Mouse (Mus musculus): ENCODE measurements around the gene Olfr51.
"Not testable (repeated sequence)": the region's sequence is repeated elsewhere in the genome, so short reads cannot be mapped to it uniquely, and the experiment has no call there.

The Olfr51 gene

DNA sequence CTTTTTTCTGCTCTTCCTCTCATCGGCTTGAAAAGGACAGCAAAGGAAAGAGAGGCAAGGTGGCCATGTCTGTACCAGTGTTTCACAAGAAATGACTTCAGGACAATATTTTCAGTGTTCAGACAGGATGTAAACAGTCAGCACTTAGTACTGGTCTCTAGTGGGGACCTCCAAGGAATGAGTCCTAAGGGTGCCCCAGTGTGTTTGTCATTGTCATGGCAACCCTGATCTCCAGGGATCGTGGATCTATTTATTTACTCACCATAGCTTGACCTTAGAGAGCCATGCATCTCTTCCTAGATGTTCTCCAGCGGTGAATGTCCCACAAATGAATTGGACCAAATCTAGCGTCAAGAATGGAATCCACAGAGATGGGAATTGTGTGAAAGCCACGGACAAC is at the start of gene Olfr51:
Gene Olfr51 (plus strand): TSS at position 301 of the 400 bp plus-strand sequence.
- no peak for DNase-seq

DNA sequence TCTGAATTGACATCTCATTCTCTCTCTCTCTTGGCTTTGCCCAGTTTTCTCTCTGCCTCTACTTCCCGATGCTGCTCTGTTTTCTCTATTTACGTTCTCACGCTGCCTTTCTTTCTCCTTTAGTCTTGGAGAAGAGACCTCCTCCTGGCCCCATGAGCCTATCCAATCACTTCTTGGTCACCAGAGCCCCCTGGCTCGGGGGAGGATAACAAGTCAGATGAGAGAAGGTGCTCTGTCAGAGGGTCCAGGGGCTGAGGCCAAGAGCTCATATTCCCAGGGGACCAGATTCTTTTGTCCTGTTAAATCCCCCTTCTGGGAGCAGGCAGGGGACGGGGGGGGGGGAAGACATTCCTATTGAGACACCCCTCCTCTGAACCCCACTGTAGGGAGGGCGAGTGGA is 49.7 kb upstream of the Olfr51 start, which contains the start of gene Prop1:
Gene Prop1 (minus strand): TSS at position 101 of the 400 bp plus-strand sequence.
- no peak for DNase-seq

DNA sequence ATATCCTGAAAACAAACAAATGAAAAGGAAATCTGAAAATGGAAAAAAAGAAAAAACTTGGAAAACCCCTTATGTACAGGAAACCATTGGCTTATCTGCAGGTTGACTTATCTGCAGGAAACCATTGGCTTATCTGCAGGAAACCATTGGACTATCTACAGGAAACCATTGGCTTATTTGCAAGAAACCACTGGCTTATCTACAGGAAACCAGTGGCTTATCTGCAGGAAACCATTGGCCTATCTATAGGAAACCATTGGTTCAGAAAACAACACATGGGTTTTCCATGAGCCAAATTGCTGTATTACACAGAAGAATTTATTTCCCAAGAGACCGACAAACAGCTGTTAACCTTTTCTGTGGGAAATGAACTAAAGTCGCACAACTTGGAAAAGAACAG is 38.5 kb upstream of the Olfr51 start:
- no peak for DNase-seq

DNA sequence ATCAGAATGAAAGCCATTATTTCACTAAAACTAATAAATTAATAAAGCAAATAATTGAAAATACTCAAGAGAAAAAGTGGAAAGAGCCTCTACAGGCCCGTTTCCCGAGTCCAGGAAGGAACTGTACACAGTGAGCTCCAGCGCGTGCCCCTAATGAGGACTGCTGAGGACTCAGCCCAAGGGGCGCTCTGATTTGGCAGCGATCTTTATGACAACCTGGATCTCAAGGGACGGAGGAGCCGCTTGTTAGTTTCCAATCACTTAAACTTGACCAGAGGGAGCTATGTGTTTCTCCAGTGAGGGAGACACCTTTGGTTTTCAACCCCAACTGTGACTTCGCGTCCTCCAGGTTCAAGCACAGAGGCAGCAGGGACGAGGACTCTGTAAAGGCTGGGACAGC is 37.2 kb upstream of the Olfr51 start, which contains the start of gene Olfr1378:
Gene Olfr1378 (plus strand): TSS at position 301 of the 400 bp plus-strand sequence.
- no peak for DNase-seq

DNA sequence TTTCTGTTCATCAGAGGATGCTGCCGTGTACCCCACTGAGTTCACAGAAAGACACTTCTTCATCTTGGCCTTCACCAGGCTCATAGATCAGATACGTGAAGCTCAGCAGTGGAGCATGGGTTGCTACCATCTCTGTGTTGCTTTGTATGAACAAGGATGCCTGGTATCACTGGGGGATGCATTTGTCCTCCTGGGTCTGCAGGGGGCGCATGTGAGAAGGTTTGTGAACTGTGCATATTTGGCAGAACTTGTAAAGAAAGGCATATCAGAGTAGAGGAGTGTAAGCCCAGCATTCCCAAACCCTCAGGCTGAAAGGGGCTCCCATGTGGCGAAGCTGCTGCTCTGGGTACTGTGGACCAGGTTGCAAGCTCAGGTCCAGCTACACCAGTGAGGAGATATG is 26.2 kb upstream of the Olfr51 start:
- DNase-seq: no peak

DNA sequence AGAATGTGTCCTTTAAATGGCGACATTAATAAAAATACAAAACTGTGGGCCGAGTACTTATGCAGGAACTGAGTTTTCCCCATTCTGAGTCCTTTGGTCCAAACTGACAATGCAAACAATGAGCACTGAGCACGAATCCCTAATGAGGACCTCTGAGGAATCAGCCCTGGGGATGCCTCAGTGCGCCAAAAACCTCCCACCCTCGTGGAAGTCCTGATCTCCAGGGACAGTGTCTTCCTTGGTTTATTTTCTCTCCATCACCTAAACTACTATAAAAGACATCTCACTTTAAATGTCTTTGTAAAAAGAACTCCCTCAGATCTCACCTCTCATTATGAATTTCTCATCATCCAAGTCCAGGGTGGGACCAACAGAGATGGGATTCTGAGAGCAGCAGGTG is 21.7 kb upstream of the Olfr51 start, which contains the start of gene Olfr1377:
Gene Olfr1377 (plus strand): TSS at position 301 of the 400 bp plus-strand sequence.
- DNase-seq: no peak

DNA sequence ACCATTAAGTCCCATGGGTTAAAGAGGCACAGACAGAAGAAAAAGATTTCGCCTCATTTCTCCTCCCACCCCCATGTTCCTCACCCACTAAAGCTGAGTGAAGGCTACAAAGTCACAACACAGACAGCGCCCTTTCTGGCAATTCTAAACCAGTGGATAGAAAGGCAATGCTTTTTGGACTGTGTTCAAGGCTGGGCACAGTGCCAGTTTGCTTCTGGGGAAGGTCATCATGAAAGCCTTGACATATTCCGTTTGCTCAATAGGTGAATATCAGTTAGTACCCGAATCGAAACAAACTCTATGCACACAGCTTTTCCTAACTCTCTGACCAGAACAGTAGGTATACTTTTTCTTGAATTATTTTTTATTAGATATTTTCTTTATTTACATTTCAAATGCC is 8.4 kb downstream of the Olfr51 start:
- DNase-seq: no peak

DNA sequence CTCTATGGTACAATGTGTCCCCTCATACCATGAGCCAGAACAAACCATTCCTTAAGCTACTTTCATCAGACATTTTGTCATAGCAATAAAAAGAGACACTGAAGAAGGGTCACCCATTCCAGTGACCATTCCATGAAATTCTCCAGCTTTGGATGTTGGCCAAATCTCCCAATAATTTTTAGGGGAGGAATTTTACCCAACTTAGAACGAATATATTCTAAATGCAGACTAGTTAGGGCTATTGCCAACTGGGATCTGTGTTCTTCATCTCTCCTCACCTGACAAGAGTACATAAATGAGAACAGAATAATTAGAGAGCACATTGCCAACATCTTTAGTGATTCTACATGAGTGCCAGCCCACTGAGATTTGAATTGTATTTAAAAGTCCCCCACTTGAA is 10.5 kb downstream of the Olfr51 start, which contains the start of gene Olfr54:
Gene Olfr54 (plus strand): TSS at position 301 of the 400 bp plus-strand sequence.
- no peak for DNase-seq

DNA sequence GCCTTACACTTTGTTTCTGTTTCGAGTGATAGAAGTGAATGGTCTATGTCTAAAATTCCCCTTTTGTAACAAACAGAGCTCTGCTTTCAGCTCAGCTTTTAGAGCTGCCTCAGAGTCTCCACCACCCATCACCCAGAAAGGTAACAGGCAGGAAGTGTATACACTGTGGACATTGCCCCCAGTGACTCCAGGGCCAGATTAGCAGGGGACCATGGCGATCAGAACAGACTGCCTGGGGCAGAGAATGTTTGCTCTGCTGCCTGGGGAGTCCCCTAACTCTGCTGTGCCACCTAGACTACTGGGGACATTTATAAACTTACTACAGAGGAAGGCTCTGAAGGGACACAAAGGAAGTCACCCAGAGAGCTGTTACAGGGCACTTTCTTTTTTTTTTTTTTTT is 12.9 kb downstream of the Olfr51 start:
- DNase-seq: no peak

DNA sequence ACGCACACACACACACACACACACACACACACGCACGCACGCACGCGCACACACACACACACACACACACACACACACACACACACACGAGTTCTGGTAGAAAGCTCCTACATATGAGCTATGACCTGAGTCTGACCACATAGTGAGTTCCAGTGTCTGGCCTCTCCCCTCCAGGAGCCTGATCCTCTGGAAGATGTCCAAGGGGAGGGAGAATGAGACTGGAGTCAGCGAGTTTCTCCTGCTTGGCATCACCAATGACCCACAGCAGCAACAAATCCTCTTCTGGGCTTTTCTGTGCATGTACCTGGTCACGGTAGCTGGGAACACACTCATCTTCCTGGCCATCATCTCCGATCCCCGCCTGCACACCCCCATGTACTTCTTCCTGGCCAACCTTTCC is 23.4 kb downstream of the Olfr51 start:
- DNase-seq: not testable (repeated sequence)

DNA sequence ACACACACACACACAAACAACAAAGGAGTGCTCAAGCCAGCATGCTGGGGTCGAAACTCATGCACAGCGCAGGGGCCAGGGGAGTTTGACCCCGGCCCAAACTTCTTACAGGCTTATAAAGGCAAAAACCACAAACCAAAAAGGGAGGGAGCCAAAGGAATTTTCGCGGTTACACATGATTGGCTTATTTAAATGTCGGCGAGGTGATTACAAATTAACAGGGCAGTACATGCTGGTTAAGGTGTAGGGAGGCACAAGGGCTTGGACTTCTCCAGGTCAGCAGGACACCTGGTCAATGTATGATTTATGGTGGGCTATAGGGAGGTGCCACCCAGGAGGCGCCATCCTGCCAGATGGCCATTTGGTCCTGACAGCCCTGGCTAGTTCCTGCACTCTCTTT is 26.0 kb downstream of the Olfr51 start:
- DNase-seq: not testable (repeated sequence)

DNA sequence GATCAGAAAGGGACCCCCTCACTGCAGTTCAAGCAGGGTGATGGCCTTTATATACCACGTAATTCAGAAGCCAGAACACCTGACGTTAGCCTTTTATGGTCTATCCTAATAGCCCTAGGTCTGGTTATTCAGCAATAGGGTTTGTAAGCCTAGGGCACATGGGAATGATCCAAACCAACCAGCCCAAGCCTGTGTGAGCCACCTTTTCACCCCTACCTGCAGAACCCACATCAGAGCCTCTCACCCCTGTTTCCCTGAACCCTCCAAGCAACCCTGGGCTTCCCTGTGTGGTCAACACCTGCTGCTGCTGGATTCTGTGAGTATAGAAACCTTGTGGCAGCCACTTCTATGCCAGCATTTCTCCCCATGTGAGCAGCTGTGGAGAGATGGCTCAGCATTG is 26.8 kb downstream of the Olfr51 start:
- no peak for DNase-seq

DNA sequence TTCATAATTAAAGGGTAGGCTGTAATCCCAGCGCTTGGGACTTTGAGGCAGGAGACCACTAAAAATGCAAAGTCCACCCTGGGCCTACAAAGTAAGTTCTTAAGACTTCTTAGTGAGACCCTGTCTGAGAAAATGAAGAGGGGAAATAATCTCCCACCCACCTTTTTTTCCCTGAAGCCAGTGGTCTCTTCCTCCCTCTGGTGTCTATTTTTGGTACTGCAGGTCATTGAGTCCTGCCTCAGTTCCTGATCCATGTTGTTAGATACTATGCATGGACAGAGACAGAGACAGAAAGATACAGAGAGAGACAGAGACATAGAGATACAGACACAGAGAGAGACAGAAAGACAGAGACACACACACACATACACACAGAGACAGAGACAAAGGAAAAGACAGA is 29.5 kb downstream of the Olfr51 start:
- DNase-seq: peak; percentile 18

DNA sequence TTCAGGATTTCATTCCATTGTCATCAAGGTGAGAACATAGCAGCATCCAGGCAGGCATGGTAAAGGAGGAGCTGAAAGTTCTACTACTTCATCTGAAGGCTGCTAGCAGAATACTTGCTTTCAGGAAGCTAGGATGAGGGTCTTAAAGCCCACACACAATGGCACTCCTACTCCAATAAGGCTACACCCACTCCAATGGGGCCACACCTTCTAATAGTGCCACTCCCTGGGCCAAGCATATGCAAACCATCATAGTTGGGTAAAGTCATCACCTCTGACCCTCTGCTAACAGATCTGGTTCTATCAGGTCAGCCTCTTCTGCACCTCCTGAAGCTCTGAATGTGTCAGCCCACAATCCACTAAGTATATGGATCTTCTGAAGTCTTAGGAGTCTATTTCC is 30.7 kb downstream of the Olfr51 start:
- not testable (repeated sequence) for DNase-seq

DNA sequence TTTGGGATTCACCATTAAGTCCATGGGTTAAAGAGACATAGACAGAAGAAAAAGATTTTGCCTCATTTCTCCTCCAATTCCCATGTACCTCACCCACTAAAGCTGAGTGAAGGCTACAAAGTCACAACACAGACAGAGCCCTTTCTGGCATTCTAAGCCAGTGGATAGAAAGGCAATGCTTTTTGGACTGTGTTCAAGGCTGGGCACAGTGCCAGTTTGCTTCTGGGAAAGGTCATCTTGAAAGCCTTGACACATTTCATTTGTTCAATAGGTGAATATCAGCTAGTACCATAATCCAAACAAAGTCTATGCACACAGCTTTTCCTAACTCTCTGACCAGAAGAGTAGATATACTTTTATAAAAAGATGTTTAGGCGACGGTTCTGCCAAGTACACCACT is 32.6 kb downstream of the Olfr51 start:
- no peak for DNase-seq

DNA sequence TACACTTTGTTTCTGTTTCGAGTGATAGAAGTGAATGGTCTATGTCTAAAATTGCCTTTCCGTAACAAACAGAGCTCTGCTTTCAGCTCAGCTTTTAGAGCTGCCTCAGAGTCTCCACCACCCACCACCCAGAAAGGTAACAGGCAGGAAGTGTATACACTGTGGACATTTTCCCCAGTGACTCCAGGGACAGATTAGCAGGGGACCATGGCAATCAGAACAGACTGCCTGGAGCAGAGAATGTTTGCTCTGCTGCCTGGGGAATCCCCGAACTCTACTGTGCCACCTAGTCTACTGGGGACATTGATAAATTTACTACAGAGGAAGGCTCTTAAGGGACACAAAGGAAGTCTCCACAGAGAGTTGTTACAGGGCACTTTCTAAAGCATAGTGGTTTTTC is 41.4 kb downstream of the Olfr51 start:
- DNase-seq: not testable (repeated sequence)

DNA sequence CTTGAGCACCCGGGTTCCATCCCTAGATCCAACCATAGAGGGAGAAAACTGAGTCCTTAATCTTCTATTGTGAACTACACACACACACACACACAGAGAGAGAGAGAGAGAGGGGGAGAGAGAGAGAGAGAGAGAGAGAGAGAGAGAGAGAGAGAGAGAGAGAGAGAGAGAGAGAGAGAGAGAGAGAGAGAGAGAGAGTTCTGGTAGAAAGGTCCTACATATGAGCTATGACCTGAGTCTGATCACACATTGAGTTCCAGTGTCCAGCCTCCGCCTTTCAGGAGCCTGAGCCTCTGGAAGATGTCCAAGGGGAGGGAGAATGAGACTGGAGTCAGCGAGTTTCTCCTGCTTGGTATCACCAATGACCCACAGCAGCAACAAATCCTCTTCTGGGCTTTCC is 44.4 kb downstream of the Olfr51 start, which contains the start of gene Olfr1375:
Gene Olfr1375 (plus strand): TSS at position 301 of the 400 bp plus-strand sequence.
- DNase-seq: not testable (repeated sequence)

DNA sequence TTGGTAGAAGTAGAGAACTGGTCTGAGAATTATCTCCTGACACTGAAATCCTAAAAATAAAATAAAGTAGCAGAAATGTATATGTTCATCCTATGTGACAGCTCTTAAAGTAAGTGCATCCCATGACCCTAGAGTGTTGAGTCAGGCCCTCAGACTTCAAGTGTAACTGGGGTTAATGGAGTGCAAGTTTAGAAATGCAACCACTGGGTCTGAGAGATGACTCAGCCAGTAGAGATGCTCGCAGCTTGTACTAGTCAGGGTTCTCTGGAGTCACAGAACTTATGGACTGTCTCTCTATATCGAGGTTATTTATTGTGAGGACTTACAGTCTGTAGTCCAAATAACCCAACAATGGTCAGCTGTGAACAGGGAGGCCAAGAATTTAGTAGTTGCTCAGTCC is 48.3 kb downstream of the Olfr51 start:
- DNase-seq: no peak

DNA sequence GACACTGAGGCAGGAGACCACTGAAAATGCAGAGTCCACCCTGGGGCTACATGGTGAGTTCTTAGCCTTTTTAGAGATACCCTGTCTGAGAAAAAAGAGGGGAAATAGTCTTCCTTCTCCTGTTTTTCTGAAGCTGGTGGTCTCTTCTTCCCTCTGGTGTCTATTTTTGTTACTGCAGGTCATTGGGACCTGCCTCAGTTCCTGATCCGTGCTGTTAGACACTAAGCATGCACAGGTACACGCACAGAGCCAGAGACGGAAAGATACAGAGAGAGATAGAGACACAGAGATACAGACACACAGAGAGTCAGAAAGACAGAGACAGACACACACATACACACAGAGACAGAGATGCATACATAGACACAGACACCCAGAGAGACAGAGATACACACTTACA is 49.8 kb downstream of the Olfr51 start:
- DNase-seq: no peak

DNA sequence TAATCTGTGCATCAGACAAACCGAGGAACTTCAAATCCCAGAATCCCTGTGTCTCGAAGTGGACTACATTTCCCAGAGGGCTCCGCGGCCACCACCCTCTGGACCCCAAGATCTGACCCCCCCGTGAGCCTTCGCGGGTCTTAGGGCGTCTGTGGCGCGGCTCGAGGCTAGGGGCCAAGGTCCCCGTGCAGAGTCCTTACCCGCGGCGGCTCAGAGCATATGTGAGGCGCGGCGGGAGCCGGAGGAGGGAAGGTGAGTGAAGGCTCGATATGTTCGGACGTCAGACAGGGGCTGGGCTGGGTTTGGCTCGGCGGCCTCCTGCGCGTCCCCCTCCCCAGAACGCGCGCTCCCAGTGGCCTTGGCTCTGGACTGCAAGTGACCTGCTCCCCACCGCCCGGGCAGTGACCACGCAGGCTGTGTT is 55.8 kb downstream of the Olfr51 start, which contains the start of gene Zfp354a:
Gene Zfp354a (plus strand): TSS at position 107 of the 421 bp plus-strand sequence.
- DNase-seq: peak; percentile 79

Measured in cerebellum, adult 8-10 months (tissue).